Mouse (Mus musculus) spleen, adult 2 months (tissue): ENCODE data around the gene Ppp2r1b.

Experiments used
- CTCF ChIP-seq: fragments of 200-500 bp; IDR thresholded peaks from 2 replicates; pipeline ENCODE4 v1.5.1; 2011; ENCODE audit warnings: mild to moderate bottlenecking, inconsistent platforms; ENCODE audit not compliant: insufficient read depth, insufficient read length, insufficient replicate concordance; ENCODE audit errors: extremely low read depth
- POLR2A ChIP-seq: fragments of 200-500 bp; IDR thresholded peaks from 2 replicates; pipeline ENCODE4 v1.6.1; 2011; ENCODE audit warnings: low read depth, low read length, inconsistent platforms

- TF ChIP-seq CTCF, result no peak
- no peak for TF ChIP-seq POLR2A
These were observed 44.1 kb downstream of the Ppp2r1b start for GRCm38 (mm10) chr9:50889211-50889610.
